Mouse (Mus musculus): Measurements from ENCODE around the gene Bhmt2. TPM values are rescaled to one million over a fixed set of nuclear protein-coding genes. Genes with fewer than 3 reads are reported as not detected.

The Bhmt2 gene
- polyA plus RNA-seq, 2 experiments, result 13.6 to 16.8 TPM

- Histone ChIP-seq H3K4me2 (ENCODE audit: low read depth) (no peak overlapping the region), H3K27me3 (ENCODE audit: control insufficient read depth, insufficient read depth, low read length) (no peaks in the 10 kb centered on the region), H3K4me3 (ENCODE audit: insufficient read depth in 1 of 2, low read depth in 2 of 2, low read length in 2 of 2) (no peak overlapping the region), H3K27ac (no peak overlapping the region), H3K36me3 (replicated peaks; ENCODE audit: control insufficient read depth, insufficient read depth, low read depth) (no peaks in the 10 kb centered on the region), H3K9ac (replicated peaks) (no peak overlapping the region), H3K9me3 (ENCODE audit: control insufficient read depth, low read length) (no peaks in the 10 kb centered on the region), H3K4me1 (replicated peaks; ENCODE audit: control insufficient read depth in 2 of 2, insufficient read depth in 2 of 2, low read length in 1 of 2) (no peaks in the 10 kb centered on the region)
- DNase-seq (ENCODE audit: low read depth in 3 of 3, low spot score in 3 of 3), result no peak
- ATAC-seq (ENCODE audit: insufficient read depth), result no peak
- 68% methylated on average over 4 of the region's 4 CpGs for WGBS (ENCODE audit: insufficient replicate concordance)
- no peak for TF ChIP-seq EP300 (IDR thresholded peaks at IDR 0.05; ENCODE audit: low read depth)
- no peak for TF ChIP-seq CTCF (IDR thresholded peaks at IDR 0.05; ENCODE audit: low read depth)
Measured at GRCm38 (mm10) chr13:93685226-93685625, 11.1 kb upstream of the Bhmt2 start.

GRCm38 (mm10) chr13:93683336-93683735, 9.2 kb upstream of the Bhmt2 start:
- no peak overlapping the region for H3K4me2 ChIP-seq (ENCODE audit: low read depth)
- no peaks in the 10 kb centered on the region for H3K27me3 ChIP-seq (ENCODE audit: control insufficient read depth, insufficient read depth, low read length)
- H3K9ac ChIP-seq (replicated peaks), result no peak overlapping the region
- H3K27ac ChIP-seq, result no peak overlapping the region
- no peak overlapping the region for H3K4me3 ChIP-seq (ENCODE audit: insufficient read depth in 1 of 2, low read depth in 2 of 2, low read length in 2 of 2)
- H3K36me3 ChIP-seq (replicated peaks; ENCODE audit: control insufficient read depth, insufficient read depth, low read depth), result no peaks in the 10 kb centered on the region
- H3K9me3 ChIP-seq (ENCODE audit: control insufficient read depth, low read length), result no peaks in the 10 kb centered on the region
- no peak for ATAC-seq (ENCODE audit: insufficient read depth)
- TF ChIP-seq CTCF (IDR thresholded peaks at IDR 0.05; ENCODE audit: low read depth) (no peak), EP300 (IDR thresholded peaks at IDR 0.05; ENCODE audit: low read depth) (no peak)
- no peak for DNase-seq (ENCODE audit: low read depth in 3 of 3, low spot score in 3 of 3)
- H3K4me1 ChIP-seq (replicated peaks; ENCODE audit: control insufficient read depth in 2 of 2, insufficient read depth in 2 of 2, low read length in 1 of 2), result no peaks in the 10 kb centered on the region

DNA sequence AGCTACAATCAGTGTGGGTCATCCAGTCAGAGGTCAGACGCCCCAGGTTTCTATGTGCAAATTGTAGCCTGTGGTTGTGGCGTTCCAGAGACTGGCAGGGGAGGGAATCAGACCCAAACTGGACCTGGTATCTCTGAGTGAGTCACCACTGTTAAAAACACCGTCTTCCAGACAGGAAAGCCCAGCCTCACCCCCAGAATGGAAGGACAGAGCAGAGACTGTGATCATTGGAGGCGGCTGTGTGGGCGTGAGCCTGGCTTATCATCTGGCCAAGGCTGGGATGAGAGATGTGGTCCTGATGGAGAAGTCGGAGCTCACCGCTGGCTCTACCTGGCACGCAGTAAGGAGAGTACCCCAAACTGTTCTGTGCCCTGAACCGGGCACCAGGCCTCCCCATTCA, 2.8 kb upstream of the Bhmt2 start:
- 53% methylated on average over 9 of the region's 9 CpGs for WGBS (ENCODE audit: insufficient replicate concordance)
- no peaks in the 10 kb centered on the region for H3K4me1 ChIP-seq (replicated peaks; ENCODE audit: control insufficient read depth in 2 of 2, insufficient read depth in 2 of 2, low read length in 1 of 2)
- ATAC-seq (ENCODE audit: insufficient read depth) (no peak), DNase-seq (ENCODE audit: low read depth in 3 of 3, low spot score in 3 of 3) (no peak)
- no peaks in the 10 kb centered on the region for H3K36me3 ChIP-seq (replicated peaks; ENCODE audit: control insufficient read depth, insufficient read depth, low read depth)
- H3K4me2 ChIP-seq (ENCODE audit: low read depth), result no peak overlapping the region
- H3K4me3 ChIP-seq (ENCODE audit: insufficient read depth in 1 of 2, low read depth in 2 of 2, low read length in 2 of 2), result no peak overlapping the region
- no peak overlapping the region for H3K27ac ChIP-seq
- no peaks in the 10 kb centered on the region for H3K9me3 ChIP-seq (ENCODE audit: control insufficient read depth, low read length)
- no peak overlapping the region for H3K9ac ChIP-seq (replicated peaks)
- no peak for TF ChIP-seq EP300 (IDR thresholded peaks at IDR 0.05; ENCODE audit: low read depth)
- no peak for TF ChIP-seq CTCF (IDR thresholded peaks at IDR 0.05; ENCODE audit: low read depth)
- H3K27me3 ChIP-seq (ENCODE audit: control insufficient read depth, insufficient read depth, low read length), result peaks cover 4% of the 10 kb centered on the region

DNA sequence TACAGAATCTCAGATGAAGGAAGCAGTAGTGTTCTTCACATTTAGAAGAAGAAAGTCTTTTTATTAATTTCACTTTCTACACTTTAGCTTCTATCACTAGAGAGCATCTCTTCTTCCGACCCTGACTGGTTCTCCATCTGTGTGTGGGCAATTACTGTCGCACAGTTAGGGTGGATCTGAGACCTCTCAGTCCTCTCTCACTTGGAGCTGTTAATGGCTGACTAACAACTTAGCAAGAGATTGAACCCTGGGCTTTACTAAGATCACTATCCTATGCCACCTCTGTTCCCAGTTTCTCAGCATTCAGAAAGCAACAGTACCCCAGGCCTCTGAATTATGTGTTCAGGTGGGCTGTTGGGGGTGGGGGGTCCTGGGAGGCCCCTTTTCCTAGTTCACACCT, 806 bp downstream of the Bhmt2 start:
- no peak overlapping the region for H3K27ac ChIP-seq
- H3K4me3 ChIP-seq (ENCODE audit: insufficient read depth in 1 of 2, low read depth in 2 of 2, low read length in 2 of 2), result peak overlapping the region; percentile 44 to 51
- peak overlapping the region; percentile 47 for H3K4me2 ChIP-seq (ENCODE audit: low read depth)

DNA sequence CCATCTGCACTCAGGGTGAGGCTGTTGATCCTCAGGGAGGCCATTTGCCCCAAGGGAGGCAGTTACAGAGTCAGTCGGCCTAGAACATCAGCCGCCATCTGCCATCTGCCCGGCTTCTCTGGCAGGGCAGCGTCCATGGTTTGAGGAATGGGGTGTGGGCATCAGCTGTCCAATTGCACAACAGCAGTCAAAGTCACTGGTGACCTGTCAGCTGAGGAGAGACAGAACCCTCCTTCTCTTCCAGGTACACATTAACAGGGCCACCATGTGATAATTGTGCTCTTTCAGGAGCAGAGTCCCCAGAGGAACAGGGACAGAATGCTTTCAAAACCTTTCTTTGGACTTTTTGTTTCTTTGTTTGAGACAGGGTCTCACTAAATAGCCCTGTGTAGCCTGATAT, 1.7 kb downstream of the Bhmt2 start:
- no peaks in the 10 kb centered on the region for H3K36me3 ChIP-seq (replicated peaks; ENCODE audit: control insufficient read depth, insufficient read depth, low read depth)
- no peak overlapping the region for H3K27ac ChIP-seq
- no peak overlapping the region for H3K4me3 ChIP-seq (ENCODE audit: insufficient read depth in 1 of 2, low read depth in 2 of 2, low read length in 2 of 2)
- DNase-seq (ENCODE audit: low read depth in 3 of 3, low spot score in 3 of 3) (peak in 1 of 3 experiments; percentile 20), ATAC-seq (ENCODE audit: insufficient read depth) (peak; percentile 60)
- no peaks in the 10 kb centered on the region for H3K9me3 ChIP-seq (ENCODE audit: control insufficient read depth, low read length)
- no peaks in the 10 kb centered on the region for H3K4me1 ChIP-seq (replicated peaks; ENCODE audit: control insufficient read depth in 2 of 2, insufficient read depth in 2 of 2, low read length in 1 of 2)
- peaks cover 4% of the 10 kb centered on the region for H3K27me3 ChIP-seq (ENCODE audit: control insufficient read depth, insufficient read depth, low read length)
- no peak overlapping the region for H3K9ac ChIP-seq (replicated peaks)
- 73% methylated on average over 4 of the region's 4 CpGs for WGBS (ENCODE audit: insufficient replicate concordance)
- H3K4me2 ChIP-seq (ENCODE audit: low read depth), result no peak overlapping the region; the same call in 1 of the 2 replicates
- TF ChIP-seq EP300 (IDR thresholded peaks at IDR 0.05; ENCODE audit: low read depth) (no peak; the same call in 1 of the 2 replicates), CTCF (IDR thresholded peaks at IDR 0.05; ENCODE audit: low read depth) (no peak)

More for the DNA sequence above, 806 bp downstream of the Bhmt2 start:
- Histone ChIP-seq H3K4me1 (replicated peaks; ENCODE audit: control insufficient read depth in 2 of 2, insufficient read depth in 2 of 2, low read length in 1 of 2) (no peaks in the 10 kb centered on the region), H3K9ac (replicated peaks) (no peak overlapping the region), H3K9me3 (ENCODE audit: control insufficient read depth, low read length) (no peaks in the 10 kb centered on the region), H3K36me3 (replicated peaks; ENCODE audit: control insufficient read depth, insufficient read depth, low read depth) (no peaks in the 10 kb centered on the region), H3K27me3 (ENCODE audit: control insufficient read depth, insufficient read depth, low read length) (peaks cover 4% of the 10 kb centered on the region)
- 36% methylated on average over 2 of the region's 2 CpGs for whole genome bisulfite sequencing (ENCODE audit: insufficient replicate concordance)
- no peak for DNase-seq (ENCODE audit: low read depth in 3 of 3, low spot score in 3 of 3)
- no peak for TF ChIP-seq CTCF (IDR thresholded peaks at IDR 0.05; ENCODE audit: low read depth)
- no peak for TF ChIP-seq EP300 (IDR thresholded peaks at IDR 0.05; ENCODE audit: low read depth)
- no peak for ATAC-seq (ENCODE audit: insufficient read depth)

All from liver, embryonic 14.5 days (tissue).